Mouse (Mus musculus) kidney, adult 8-10 months (tissue): ENCODE measurements around the gene Nos3.
"Not testable (repeated sequence)": the region's sequence is repeated elsewhere in the genome, so short reads cannot be mapped to it uniquely, and the experiment has no call there.

Experiments used
- DNase-seq, 2 experiments: peaks; one replicate each; pipeline ENCODE4 v3.0.0; 2022

The Nos3 gene

GRCm38 (mm10) chr5:24379501-24379900 is 14.9 kb downstream of the Nos3 start:
- DNase-seq, result no peak

DNA sequence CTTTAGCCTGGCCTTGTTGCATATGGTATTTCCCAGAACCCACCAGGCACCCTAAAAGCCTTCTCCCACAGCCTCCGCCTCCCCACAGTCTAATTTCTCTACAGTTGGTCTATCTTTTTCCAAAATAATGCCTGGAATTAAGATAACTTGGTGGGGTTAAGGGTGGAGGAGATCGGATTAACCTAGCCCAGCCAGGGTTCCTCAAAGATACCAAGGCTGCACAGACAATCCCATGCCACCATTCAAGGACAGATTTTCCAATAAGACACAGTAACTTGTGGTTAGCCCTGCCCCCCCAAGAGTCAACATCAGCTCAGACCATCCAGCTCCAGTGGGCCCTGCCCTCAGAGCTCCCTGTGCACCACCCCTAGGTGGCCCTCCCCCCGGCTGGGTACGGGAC is 15.9 kb downstream of the Nos3 start:
- no peak for DNase-seq

GRCm38 (mm10) chr5:24381486-24381885 is 16.9 kb downstream of the Nos3 start:
- no peak for DNase-seq

DNA sequence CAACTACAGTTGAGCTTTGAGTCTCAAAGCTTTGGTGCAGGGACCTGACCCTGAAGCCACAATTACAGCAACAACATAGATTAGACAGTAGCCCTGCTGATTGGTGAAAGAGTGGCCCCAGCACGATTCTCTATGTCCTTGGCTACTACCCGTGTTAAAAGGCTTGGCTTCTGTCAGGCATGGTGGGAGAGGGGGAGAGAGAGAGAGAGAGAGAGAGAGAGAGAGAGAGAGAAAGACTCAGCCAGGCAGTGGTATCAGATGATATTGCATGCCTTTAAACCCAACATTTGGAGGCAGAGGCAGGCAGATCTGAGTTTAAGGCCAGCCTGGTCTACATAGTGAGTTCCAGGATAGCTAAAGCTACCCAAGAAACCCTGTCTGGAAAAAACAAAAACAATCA is 17.4 kb downstream of the Nos3 start:
- DNase-seq, result no peak

DNA sequence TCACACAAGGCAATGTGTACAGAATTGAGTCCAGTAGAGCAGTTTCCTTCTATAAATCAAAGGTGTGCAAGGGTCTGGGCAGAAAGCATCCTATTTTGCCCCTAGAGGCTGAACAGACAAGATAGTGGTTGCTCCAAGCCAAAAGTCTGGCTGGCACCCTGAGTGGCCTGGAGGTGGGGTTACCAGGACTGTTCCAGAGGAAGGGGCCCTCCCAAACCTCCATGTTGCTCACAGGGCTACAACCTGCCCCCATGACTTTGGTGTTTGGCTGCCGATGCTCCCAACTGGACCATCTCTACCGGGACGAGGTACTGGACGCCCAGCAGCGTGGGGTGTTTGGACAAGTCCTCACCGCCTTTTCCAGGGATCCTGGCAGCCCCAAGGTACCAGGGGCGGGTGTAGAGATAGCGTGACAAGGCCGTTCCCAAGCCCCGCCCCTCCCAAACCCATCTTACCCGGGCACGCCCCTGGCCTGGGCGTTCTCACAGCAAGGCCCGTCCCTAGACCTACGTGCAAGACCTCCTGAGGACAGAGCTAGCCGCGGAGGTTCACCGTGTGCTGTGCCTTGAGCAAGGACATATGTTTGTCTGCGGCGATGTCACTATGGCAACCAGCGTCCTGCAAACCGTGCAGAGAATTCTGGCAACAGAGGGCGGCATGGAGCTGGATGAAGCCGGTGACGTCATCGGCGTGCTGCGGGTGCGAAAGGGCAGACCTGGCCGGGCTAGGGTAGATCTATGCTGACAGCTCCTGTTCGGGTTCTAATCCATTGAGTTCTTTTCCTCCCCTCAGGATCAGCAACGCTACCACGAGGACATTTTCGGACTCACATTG is 18.6 kb downstream of the Nos3 start:
- DNase-seq, result peak; percentile 81 to 87

DNA sequence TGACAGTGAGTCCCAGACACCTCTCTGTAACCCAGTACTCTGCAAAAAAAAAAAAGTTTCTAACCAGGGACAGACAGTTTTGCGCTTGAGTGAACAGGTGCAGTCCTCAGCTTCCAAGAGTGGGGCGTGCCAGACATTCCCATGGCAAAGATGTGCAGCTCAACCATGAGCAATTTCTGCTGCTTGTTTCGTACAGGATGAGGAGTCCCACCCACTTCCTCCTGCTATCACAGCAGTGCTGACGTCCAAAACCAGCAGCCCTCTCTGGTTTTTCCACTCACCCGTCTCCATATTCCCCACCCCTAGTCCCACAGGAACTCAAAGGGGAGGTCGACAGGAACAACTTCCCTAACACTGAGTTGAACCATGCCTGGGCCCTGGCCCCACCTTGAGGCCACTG is 19.8 kb downstream of the Nos3 start:
- DNase-seq, result peak in 1 of 2 experiments; percentile 64

DNA sequence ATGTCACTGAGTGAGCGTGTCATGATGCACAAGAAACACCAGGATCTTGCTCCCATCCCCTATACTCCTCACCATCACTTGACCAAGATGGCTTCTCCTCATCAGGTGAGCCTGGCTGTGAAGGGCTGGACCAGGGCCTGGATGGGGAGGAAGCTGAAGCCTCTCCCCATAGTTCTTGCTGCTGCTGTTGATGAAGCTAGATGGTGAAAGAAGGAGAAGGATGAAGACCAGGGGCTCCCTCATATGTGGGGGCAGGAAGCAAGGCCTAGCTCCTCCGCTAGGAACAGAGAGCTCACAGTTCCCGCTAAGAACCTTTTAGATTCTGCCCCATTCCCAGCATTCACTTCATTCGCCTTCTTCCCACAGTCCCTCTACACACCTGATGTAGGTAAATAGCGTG is 20.8 kb downstream of the Nos3 start:
- no peak for DNase-seq

DNA sequence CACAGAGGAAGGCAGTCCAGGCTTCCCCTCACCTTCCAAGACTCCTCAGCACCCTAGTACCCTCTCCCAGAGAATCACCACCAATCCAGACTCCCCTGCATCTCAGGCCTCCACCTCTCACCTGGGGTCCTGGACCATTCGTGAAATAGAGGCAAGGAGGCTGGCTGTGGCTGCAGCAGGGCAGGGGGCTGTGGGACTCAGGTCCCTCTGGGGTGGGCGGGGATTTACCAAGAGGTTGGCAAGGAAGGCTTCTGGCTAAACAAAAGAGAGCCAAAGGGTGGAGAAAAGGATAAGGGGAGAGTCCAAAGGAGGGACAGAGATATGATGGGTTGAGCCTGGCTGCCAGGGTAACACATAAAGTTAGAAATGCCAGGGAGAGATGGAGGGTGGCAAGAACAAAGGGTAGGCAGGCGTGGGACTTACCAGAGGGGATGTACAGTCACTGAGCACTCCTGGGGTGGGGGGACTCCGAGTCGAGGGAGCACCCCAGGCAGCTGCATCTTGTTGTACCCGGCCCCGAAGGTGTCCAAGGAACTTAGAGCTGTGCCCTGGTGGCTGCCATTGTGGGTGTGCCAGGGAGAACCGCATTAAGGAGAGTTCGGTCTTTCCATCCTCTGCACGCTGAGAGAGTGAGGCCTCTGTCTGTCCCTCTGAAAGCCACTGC is 21.4 kb downstream of the Nos3 start:
- no peak for DNase-seq

- DNase-seq, result peak; percentile 64 to 78
Observed at GRCm38 (mm10) chr5:24387264-24388241, 22.9 kb downstream of the Nos3 start.

DNA sequence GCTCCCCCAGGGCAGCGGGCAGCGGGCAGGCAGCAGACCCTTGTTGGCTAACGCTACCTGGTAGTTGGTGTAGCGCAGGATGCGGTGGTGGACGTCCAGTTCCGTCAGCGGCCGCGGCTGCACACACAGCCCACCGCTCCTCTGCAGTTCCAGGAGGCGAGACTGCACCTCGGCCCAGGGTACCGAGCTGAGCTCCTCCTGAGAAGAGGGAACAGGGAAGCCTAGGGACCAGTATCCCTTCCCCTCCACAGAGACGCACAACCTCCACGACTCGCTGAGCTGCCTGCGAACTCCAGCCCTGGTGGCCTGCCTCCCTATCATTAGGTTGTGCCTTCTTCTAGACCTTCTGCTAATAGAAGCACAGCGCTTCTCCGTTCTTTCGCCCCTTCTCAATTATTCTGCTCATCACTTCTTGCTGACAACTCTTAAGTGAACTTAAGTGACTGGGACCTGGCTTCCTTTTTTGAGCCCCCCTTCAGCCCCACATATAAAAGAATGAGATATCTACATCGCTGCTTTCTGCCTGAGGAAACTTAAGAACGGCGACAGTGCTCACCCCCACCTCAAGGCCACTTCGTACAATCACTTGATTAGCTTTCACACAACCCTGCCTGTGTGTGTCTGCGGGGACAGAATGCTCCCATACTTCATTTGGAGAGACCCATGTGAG is 23.8 kb downstream of the Nos3 start:
- DNase-seq, result no peak

DNA sequence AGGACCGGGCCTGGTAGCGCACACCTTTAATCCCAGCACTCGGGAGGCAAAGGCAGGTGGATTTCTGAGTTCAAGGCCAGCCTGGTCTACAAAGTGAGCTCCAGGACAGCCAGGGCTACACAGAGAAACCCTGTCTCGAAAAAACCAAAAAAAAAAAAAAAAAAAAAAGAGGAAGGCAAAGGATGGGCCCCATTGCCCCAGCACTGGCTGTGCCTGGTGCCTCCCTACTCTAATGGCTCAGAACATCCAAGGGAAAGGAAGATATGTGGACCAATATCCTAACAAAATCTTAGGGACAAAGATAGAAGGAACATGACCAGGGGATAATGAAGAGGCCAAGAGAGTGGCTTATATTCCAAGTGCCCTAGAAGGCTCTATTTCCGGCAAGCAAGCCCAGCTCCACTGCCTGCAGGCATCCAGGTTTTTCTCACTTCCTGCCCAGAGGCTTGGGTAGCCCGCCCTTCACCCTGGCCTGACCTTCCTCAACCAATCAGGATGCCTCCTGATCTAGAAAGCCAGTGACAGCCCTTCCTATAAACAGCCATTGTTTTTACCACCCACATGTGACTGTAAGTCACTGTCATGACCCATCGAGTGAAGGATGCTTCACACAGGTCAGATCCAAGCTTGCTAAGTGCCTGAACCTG is 24.5 kb downstream of the Nos3 start:
- no peak for DNase-seq

DNA sequence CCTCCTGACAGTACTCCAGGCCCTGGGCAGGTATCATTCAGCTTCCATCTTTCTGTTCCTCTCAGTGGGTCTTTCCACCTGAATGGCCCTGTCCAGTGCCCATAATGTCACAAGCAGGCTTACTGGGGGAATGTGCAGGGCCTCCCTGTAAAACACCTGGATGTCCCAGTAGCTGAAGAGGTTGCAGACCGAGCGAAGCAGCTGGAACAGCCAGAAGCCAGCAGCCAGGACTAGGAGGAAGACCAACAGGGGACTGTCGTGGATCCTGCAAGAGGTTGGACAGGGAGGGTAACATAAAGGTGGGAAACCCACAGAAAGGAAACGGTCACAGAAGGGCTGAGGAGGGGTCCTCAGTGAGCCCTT is 25.0 kb downstream of the Nos3 start:
- DNase-seq, result no peak

- no peak for DNase-seq
Observed at GRCm38 (mm10) chr5:24391864-24392263, 27.3 kb downstream of the Nos3 start, which contains the start of gene Atg9b. Gene Atg9b, minus strand, starts transcription at chr5:24392143.

DNA sequence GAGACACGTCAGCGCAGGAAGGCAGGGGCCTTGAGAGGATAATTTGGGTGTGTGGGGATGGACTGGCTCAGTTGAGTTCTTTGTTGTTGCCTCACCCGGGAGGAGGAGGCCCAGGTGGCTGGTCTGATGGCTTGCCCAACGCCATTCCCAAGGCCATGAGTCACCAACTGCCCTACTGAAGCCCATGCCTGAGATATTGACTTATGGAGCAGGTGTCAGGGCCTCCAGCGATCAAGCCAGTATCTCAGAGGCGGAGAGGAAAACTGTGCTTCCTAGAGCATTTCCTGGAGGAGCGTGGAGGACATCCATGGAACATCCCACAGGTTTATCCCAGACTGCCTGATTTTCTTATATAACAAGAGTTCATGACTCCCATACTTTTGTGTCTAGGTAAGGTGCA is 28.1 kb downstream of the Nos3 start:
- no peak for DNase-seq

- DNase-seq, result peak; percentile 69 to 85
Observed at GRCm38 (mm10) chr5:24393392-24393997, 28.9 kb downstream of the Nos3 start, which contains the start of gene Abcb8. Gene Abcb8, plus strand, starts transcription at chr5:24393663.

GRCm38 (mm10) chr5:24394165-24394894 is 29.7 kb downstream of the Nos3 start:
- DNase-seq, result peak; percentile 96 to 98

DNA sequence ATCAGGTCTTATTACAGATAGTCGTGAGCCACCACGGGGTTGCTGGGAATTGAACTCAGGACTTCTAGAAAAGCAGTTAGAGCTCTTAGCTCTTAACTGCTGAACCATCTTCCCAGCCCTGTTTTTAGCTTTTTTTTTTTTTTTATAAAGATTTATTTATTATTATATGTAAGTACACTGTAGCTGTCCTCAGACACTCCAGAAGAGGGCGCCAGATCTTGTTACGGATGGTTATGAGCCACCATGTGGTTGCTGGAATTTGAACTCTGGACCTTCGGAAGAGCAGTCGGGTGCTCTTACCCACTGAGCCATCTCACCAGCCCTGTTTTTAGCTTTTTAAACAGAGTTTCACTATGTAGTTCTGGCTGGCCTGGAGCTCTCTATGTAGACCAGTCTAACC is 31.6 kb downstream of the Nos3 start:
- DNase-seq, result not testable (repeated sequence)

DNA sequence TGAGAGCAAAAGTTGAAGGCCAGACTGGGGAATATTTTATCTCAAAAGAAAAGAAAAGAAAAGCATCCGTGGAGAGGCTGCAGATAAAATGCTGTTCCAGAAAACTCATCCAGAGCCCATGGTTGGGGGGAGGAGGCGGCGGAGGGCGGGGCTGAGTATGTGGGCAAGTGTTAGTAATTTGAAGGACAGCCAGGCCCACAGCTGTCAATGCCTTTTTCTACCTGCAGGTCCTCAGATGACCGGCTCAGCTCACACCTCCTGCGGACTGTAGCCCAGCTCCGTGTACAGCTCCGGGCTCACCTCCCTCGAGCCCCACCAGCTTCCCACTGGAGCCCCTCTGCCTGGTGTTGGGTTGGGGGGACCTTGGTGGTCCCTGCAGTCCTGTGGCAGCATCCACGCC is 35.1 kb downstream of the Nos3 start:
- DNase-seq, result no peak

DNA sequence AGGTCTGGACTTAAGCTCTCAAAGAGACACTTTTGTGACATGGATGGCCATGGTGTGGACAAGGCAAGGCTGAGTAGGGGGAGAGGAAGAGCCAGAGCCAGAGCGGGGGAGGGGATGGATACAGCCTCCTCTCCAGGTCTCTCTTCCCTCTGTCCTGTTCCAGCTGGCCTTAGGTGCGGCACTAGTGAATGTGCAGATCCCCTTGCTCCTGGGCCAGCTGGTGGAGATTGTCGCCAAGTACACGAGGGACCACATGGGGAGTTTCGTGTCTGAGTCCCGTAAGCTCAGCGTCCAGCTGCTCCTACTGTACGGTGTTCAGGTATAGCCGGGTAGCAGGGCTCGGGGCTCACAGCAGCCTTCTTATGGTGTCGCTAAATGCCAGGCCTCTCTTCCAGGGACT is 35.8 kb downstream of the Nos3 start:
- no peak for DNase-seq

DNA sequence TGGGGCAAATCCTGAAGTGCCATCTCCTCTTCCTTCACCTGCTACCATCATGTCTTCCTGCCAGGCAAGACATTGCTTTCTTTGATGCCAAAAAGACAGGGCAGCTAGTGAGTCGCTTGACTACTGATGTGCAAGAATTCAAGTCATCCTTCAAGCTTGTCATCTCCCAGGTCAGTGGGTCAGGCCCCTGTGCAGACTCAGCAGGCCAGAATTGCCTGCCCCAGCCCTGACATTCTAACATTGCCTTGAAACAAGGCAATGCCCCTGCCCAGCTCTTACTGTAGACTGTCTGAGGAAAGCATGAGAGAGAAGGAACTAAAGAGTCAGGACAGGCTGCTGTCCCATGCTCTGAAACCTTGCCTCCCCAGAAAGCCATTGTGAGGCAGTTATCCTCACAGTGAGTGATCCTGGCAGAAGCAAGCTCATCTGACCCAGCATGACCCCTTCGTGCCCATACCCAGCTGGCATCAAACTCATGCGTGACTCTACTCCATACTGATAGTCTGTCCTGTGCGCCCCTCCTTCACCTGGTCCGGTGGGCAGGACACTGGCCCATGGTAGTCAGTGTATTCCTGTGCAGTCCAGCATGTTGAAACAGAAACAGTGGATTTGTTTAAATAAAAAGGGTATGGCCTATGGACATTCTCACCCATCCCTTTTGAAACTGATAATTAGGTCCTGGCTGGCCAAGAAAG is 36.4 kb downstream of the Nos3 start:
- DNase-seq, result no peak
